Comparison of ENCODE assay signal across 21 mouse cellular contexts in the genomic region with DNA sequence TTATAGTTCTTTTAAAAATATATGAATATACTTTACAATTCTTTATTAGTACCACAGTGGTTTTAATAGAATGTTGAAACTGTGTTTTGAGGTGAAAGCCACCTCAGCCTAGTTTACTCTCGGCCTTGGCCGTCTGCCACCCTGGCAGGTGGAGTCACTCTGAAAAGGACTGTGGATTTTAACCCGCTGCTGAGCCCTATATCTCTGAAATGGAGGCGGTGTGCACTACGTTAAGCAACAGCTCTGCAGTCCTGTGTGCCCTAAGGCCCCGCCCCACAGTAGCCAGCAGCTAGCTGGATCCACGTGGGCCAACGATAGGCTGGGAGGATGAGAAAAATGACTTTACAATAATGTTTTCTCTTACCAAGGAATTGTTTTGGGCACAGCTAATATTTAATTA.
A peak's percentile ranks its signal among the peaks of the same experiment; 100 is the strongest.
DNase-seq lines count a peak whose midpoint lies in the region; ATAC-seq and TF ChIP-seq lines count a peak whose summit lies in the region.
"Had no signal": no experiment of that assay in that cellular context is flagged by ENCODE, and none has a peak within 500 bp of the region (broad histone marks: within the 10 kb centered on the region; RNA-seq: fewer than 3 reads in every experiment).

No protein-coding gene starts in this region.

- TF ChIP-seq EP300 in MEL (IDR thresholded peaks at IDR 0.05; ENCODE audit: low read depth in 1 of 2, low read length in 2 of 2) = no peak

- H3K4me1 ChIP-seq in MEL (ENCODE audit: control insufficient read depth in 1 of 2, insufficient read depth in 2 of 2, low read length in 2 of 2) = no peaks in the 10 kb centered on the region
- no peaks in the 10 kb centered on the region for H3K4me1 ChIP-seq in cerebellum, adult 2 months (ENCODE audit: control insufficient read depth, insufficient read depth, low read length)
- H3K4me1 ChIP-seq: hindbrain, embryonic 12.5 days; liver, embryonic 13.5 days; midbrain, embryonic 13.5 days had no signal

- H3K9me3 ChIP-seq in MEL (replicated peaks; ENCODE audit: insufficient read depth, low read length) = no peaks in the 10 kb centered on the region
- H3K9me3 ChIP-seq: hindbrain, embryonic 12.5 days; liver, embryonic 13.5 days; megakaryocyte, embryonic 14.5 days; midbrain, embryonic 13.5 days had no signal

- WGBS in cerebellum, adult 2 months = 18% methylated on average over 8 of the region's 8 CpGs

- no peak overlapping the region for H3K27ac ChIP-seq in MEL (ENCODE audit: control insufficient read depth, low read depth, low read length)
- no peak overlapping the region for H3K27ac ChIP-seq in cerebellum, adult 2 months (ENCODE audit: insufficient read depth, low read length)
- H3K27ac ChIP-seq: heart, adult 2 months; hindbrain, embryonic 12.5 days; kidney, postnatal 0 days; liver, embryonic 13.5 days; midbrain, embryonic 13.5 days had no signal

- H3K79me2 ChIP-seq in MEL (ENCODE audit: control insufficient read depth, insufficient read depth, low read length, poor library complexity) = no peaks in the 10 kb centered on the region

- no peaks in the 10 kb centered on the region for H3K36me3 ChIP-seq in MEL (ENCODE audit: control insufficient read depth in 1 of 2, insufficient read depth in 2 of 2, low read length in 2 of 2)
- H3K36me3 ChIP-seq: hindbrain, embryonic 12.5 days; liver, embryonic 13.5 days; midbrain, embryonic 13.5 days had no signal

- no peak overlapping the region for H3K9ac ChIP-seq in MEL (ENCODE audit: control insufficient read depth, low read depth, low read length, poor library complexity, severe bottlenecking)
- H3K9ac ChIP-seq: forebrain, postnatal 0 days; hindbrain, embryonic 12.5 days; liver, embryonic 13.5 days; lung, embryonic 14.5 days; midbrain, embryonic 13.5 days had no signal

- H3K4me3 ChIP-seq in MEL (ENCODE audit: control insufficient read depth in 1 of 2, insufficient read depth in 1 of 2, low read depth in 2 of 2, low read length in 2 of 2) = no peak overlapping the region
- no peak overlapping the region for H3K4me3 ChIP-seq in cerebellum, adult 2 months (replicated peaks; ENCODE audit: insufficient read depth, low read depth, low read length)
- H3K4me3 ChIP-seq: heart, adult 2 months; hindbrain, embryonic 12.5 days; liver, embryonic 13.5 days; megakaryocyte, embryonic 14.5 days; midbrain, embryonic 13.5 days had no signal

- no peak for DNase-seq in cerebellum, postnatal 4 days (ENCODE audit: low spot score in 2 of 2)
- DNase-seq in MEL (ENCODE audit: low read depth, low spot score) = peak; percentile 31
- peak; percentile 53 to 71 for DNase-seq in cerebellum, adult 2 months
- DNase-seq in cerebellum, postnatal 25 days = peak; percentile 65 to 82
- DNase-seq in ovary, postnatal 14 days (ENCODE audit: low spot score) = no peak
- DNase-seq in thymus, postnatal 4 days = no peak
- DNase-seq in thymus, postnatal 0 days (ENCODE audit: low spot score) = no peak
- DNase-seq: adrenal gland, adult 8-10 months; forebrain, postnatal 0 days; gastrocnemius, postnatal 36 days; heart, adult 2 months; kidney, adult 2 months; liver, embryonic 13.5 days; lung, embryonic 14.5 days; retina, postnatal 1 day; thymus, postnatal 36 days had no signal

- no peak for TF ChIP-seq RAD21 in MEL (IDR thresholded peaks at IDR 0.05; ENCODE audit: low read depth, low read length)

- ATAC-seq in cerebellum, adult (ENCODE audit: insufficient number of reproducible peaks, low FRiP score, low TSS enrichment) = peak; percentile 79; the same call in 1 of the 2 replicates
- ATAC-seq: forebrain, postnatal 0 days; midbrain, embryonic 13.5 days had no signal

- no peaks in the 10 kb centered on the region for H3K27me3 ChIP-seq in MEL (ENCODE audit: control insufficient read depth in 1 of 2, insufficient read depth in 2 of 2, low read length in 2 of 2)
- H3K27me3 ChIP-seq in cerebellum, adult 2 months (ENCODE audit: control insufficient read depth, insufficient read depth, low read length) = no peaks in the 10 kb centered on the region
- H3K27me3 ChIP-seq: hindbrain, embryonic 12.5 days; liver, embryonic 13.5 days; megakaryocyte, embryonic 14.5 days; midbrain, embryonic 13.5 days had no signal

- no peak for TF ChIP-seq CTCF in MEL (IDR thresholded peaks at IDR 0.05 in 2 of 3, conservative IDR thresholded peaks at IDR 0.05 in 1 of 3; ENCODE audit: control insufficient read depth in 1 of 3, insufficient read depth in 1 of 3, low read depth in 2 of 3, low read length in 3 of 3, poor library complexity in 1 of 3, severe bottlenecking in 1 of 3)
- no peak for TF ChIP-seq CTCF in cerebellum, adult 2 months (IDR thresholded peaks at IDR 0.05; ENCODE audit: borderline replicate concordance, insufficient read depth, low read depth, low read length)

- TF ChIP-seq POLR2A in MEL (IDR thresholded peaks at IDR 0.05; ENCODE audit: control insufficient read depth in 1 of 2, insufficient read depth in 1 of 2, low read depth in 1 of 2, low read length in 2 of 2, poor library complexity in 1 of 2) = no peak
- no peak for TF ChIP-seq POLR2A in cerebellum, adult 2 months (IDR thresholded peaks at IDR 0.05; ENCODE audit: borderline replicate concordance, insufficient read depth, low read length)

TF ChIP-seq in MEL, 35 proteins besides CTCF, POLR2A, EP300 and RAD21:
- TF ChIP-seq JUND (IDR thresholded peaks at IDR 0.05; ENCODE audit: low read depth, low read length) (no peak), MAZ (IDR thresholded peaks at IDR 0.05; ENCODE audit: low read depth, low read length) (no peak), ETS1 (IDR thresholded peaks at IDR 0.05; ENCODE audit: low read depth, low read length) (no peak), MAX (IDR thresholded peaks at IDR 0.05; ENCODE audit: low read length) (no peak), ZC3H11A (IDR thresholded peaks at IDR 0.05; ENCODE audit: low read depth, low read length) (no peak), RCOR1 (IDR thresholded peaks at IDR 0.05; ENCODE audit: low read depth, low read length) (no peak), ZMIZ1 (IDR thresholded peaks at IDR 0.05; ENCODE audit: low read depth, low read length) (no peak), USF1 (IDR thresholded peaks at IDR 0.05; ENCODE audit: low read depth, low read length) (no peak), GATA1 (IDR thresholded peaks at IDR 0.05; ENCODE audit: low read depth, low read length) (no peak), CHD1 (IDR thresholded peaks at IDR 0.05; ENCODE audit: low read depth, low read length) (no peak), SIN3A (IDR thresholded peaks at IDR 0.05; ENCODE audit: low read length) (no peak), NELFE (IDR thresholded peaks at IDR 0.05; ENCODE audit: low read depth, low read length) (no peak), SMC3 (IDR thresholded peaks at IDR 0.05; ENCODE audit: low read depth, low read length) (no peak)

Comparison
In these comparisons a context has a peak if more than half of its experiments do, and no peak if none do; other contexts are left out.
1. DNase-seq: peak in MEL (single experiment), cerebellum, adult 2 months (2 of 2) and cerebellum, postnatal 25 days (2 of 2); none in cerebellum, postnatal 4 days (0 of 2), ovary, postnatal 14 days (single experiment), thymus, postnatal 4 days (single experiment) and thymus, postnatal 0 days (single experiment).